Mouse (Mus musculus) kidney, adult 2 months (tissue): ENCODE results near the gene Mrpl44.

Experiments used
- CTCF ChIP-seq: fragments of 200-500 bp; conservative IDR thresholded peaks from 2 replicates; pipeline ENCODE4 v1.5.1; 2011; ENCODE audit warnings: low read depth, mild to moderate bottlenecking, control low read depth, low read length, moderate library complexity, mixed read lengths; ENCODE audit not compliant: insufficient read depth, insufficient read length
- POLR2A ChIP-seq: fragments of 200-500 bp; IDR thresholded peaks from one replicate; pipeline ENCODE4 v1.6.1; 2011; ENCODE audit warnings: low read depth, low read length, control low read depth

DNA sequence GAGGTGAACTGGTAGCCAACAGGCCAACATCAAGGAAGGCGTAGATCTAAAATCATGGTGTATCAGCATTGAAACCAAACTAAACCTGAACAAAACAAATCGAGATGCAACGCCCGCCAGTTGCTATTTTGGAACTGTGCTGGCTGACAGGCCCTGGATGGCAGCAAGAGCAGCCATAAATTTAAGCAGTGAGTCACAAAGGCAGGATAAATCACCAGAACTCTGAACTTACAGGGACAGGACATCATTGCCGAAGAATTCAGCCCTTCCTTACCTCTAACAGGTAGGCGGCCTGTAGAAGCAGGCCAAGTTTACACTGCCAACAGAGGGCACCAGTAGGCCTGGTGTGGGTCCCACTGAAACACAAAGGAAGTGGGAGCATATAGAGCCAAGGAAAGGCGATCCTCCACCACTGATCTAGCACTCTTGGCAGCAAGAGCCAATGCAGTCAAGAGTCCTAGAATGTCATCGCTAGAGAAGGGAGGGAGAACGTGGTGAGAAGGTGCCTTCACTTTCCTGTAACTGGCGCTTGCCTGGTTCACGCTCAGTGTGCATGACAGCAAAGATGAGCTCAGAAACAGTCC is 43.6 kb downstream of the Mrpl44 start:
- TF ChIP-seq CTCF (no peak), POLR2A (no peak)
